Mouse (Mus musculus): ENCODE data around the gene Cytl1. TPM values are rescaled to one million over a fixed set of nuclear protein-coding genes. Genes with fewer than 3 reads are reported as not detected.
A peak's percentile ranks its signal among the peaks of the same experiment; 100 is the strongest.

The Cytl1 gene
- total and polyA plus RNA-seq, 2 experiments from 2014 or later, result 0.22 to 0.38 TPM

- Histone ChIP-seq H3K9me3 (ENCODE audit: low read length) (no peaks in the 10 kb centered on the region), H3K27ac (ENCODE audit: low read depth, low read length) (no peak overlapping the region), H3K4me1 (ENCODE audit: insufficient read depth) (no peaks in the 10 kb centered on the region), H3K9ac (no peak overlapping the region), H3K36me3 (ENCODE audit: insufficient read depth) (no peaks in the 10 kb centered on the region; the same call in 1 of the 2 replicates), H3K27me3 (ENCODE audit: insufficient read depth, low read length) (no peaks in the 10 kb centered on the region), H3K4me2 (ENCODE audit: low read depth) (no peak overlapping the region), H3K4me3 (ENCODE audit: low read depth, low read length) (no peak overlapping the region)
- no peak for TF ChIP-seq CTCF (IDR thresholded peaks at IDR 0.05; ENCODE audit: low read depth)
- ATAC-seq (no peak), DNase-seq (no peak)
- 90% methylated on average over 5 of the region's 5 CpGs for WGBS
Observed at GRCm38 (mm10) chr5:37709257-37709904, 25.9 kb upstream of the Cytl1 start.

DNA sequence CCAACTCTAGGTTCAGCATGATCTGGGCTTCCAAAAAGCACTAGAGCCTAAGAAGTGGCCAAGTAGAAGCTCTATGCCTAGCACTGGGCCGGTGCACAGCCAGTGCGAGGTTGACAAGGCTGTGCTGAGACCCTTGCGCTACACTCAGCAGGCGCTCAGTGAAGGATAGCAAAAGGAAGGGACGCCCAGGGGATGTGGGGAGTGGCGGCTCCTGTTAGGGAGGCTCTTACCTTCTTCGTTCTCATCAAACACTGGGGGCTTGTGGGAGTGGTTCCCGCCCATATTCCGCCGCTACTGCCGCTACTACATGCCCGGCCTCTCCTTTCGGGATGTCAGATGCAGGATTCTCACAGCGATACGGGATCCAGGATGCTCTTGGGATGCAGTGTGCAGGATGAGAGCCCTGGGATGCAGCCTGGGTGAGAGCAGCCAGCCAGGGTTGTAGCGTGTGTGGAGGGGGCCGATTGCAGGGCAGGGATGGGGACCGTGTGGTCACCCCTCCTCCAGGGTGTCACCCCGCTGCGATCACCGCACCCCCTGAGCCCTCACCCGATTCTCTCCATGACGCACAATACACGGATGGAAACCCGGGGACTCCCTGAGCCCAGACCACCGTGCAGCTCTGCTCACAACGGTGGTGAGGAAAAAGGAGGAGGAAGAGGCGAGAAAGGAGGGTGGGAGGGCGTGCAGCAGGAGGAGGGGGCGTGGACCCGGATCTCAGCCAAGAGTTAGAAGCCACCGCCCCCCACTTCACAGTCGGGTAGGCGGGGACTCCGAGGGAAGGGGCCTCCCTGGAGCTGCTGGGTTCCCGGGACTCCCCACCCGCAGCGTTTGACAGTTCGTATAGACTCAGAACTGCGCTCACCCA, 18.6 kb upstream of the Cytl1 start, which contains the start of gene Stk32b:
Gene Stk32b, minus strand, starts transcription at position 667 of the 868 bp plus-strand sequence.
- ATAC-seq, result peak; percentile 86
- Histone ChIP-seq H3K9ac (peak within 1 kb of the TSS; percentile 63), H3K27ac (ENCODE audit: low read depth, low read length) (peak within 1 kb of the TSS; percentile 82), H3K9me3 (ENCODE audit: low read length) (no peaks in the 10 kb centered on the region), H3K36me3 (ENCODE audit: insufficient read depth) (no peaks in the 10 kb centered on the region), H3K4me2 (ENCODE audit: low read depth) (peak within 1 kb of the TSS; percentile 73), H3K4me3 (ENCODE audit: low read depth, low read length) (peak within 1 kb of the TSS; percentile 61), H3K27me3 (ENCODE audit: insufficient read depth, low read length) (no peaks in the 10 kb centered on the region), H3K4me1 (ENCODE audit: insufficient read depth) (0 out of 2 replicates have a peak, but pooled peaks cover 5% of the 10 kb centered on the region)
- under 1% methylated on average over 40 of the region's 40 CpGs for WGBS
- peak; percentile 86 for DNase-seq
- TF ChIP-seq CTCF (IDR thresholded peaks at IDR 0.05; ENCODE audit: low read depth), result no peak

- H3K9me3 ChIP-seq (ENCODE audit: low read length), result no peaks in the 10 kb centered on the region
- 3% methylated on average over 14 of the region's 14 CpGs for WGBS
- TF ChIP-seq CTCF (IDR thresholded peaks at IDR 0.05; ENCODE audit: low read depth), result peak; percentile 81
- peak; percentile 50 for ATAC-seq
- H3K27ac ChIP-seq (ENCODE audit: low read depth, low read length), result peak overlapping the region; percentile 82; the same call in 1 of the 2 replicates
- H3K27me3 ChIP-seq (ENCODE audit: insufficient read depth, low read length), result no peaks in the 10 kb centered on the region
- DNase-seq, result peak; percentile 83
- peak overlapping the region; percentile 63 for H3K9ac ChIP-seq
- H3K4me2 ChIP-seq (ENCODE audit: low read depth), result peak overlapping the region; percentile 73
- 0 out of 2 replicates have a peak, but pooled peaks cover 5% of the 10 kb centered on the region for H3K4me1 ChIP-seq (ENCODE audit: insufficient read depth)
- peak overlapping the region; percentile 61 for H3K4me3 ChIP-seq (ENCODE audit: low read depth, low read length)
- H3K36me3 ChIP-seq (ENCODE audit: insufficient read depth), result no peaks in the 10 kb centered on the region
Observed at GRCm38 (mm10) chr5:37717384-37717963, 17.8 kb upstream of the Cytl1 start.

GRCm38 (mm10) chr5:37720670-37721069, 14.6 kb upstream of the Cytl1 start:
- H3K9me3 ChIP-seq (ENCODE audit: low read length), result no peaks in the 10 kb centered on the region
- H3K4me1 ChIP-seq (ENCODE audit: insufficient read depth), result no peaks in the 10 kb centered on the region
- TF ChIP-seq CTCF (IDR thresholded peaks at IDR 0.05; ENCODE audit: low read depth), result no peak
- no peak overlapping the region for H3K4me3 ChIP-seq (ENCODE audit: low read depth, low read length)
- H3K27me3 ChIP-seq (ENCODE audit: insufficient read depth, low read length), result no peaks in the 10 kb centered on the region
- no peak overlapping the region for H3K4me2 ChIP-seq (ENCODE audit: low read depth)
- no peaks in the 10 kb centered on the region for H3K36me3 ChIP-seq (ENCODE audit: insufficient read depth)
- DNase-seq (peak; percentile 17), ATAC-seq (no peak)
- no peak overlapping the region for H3K27ac ChIP-seq (ENCODE audit: low read depth, low read length)
- no peak overlapping the region for H3K9ac ChIP-seq
- WGBS, result 28% methylated on average over 6 of the region's 6 CpGs

DNA sequence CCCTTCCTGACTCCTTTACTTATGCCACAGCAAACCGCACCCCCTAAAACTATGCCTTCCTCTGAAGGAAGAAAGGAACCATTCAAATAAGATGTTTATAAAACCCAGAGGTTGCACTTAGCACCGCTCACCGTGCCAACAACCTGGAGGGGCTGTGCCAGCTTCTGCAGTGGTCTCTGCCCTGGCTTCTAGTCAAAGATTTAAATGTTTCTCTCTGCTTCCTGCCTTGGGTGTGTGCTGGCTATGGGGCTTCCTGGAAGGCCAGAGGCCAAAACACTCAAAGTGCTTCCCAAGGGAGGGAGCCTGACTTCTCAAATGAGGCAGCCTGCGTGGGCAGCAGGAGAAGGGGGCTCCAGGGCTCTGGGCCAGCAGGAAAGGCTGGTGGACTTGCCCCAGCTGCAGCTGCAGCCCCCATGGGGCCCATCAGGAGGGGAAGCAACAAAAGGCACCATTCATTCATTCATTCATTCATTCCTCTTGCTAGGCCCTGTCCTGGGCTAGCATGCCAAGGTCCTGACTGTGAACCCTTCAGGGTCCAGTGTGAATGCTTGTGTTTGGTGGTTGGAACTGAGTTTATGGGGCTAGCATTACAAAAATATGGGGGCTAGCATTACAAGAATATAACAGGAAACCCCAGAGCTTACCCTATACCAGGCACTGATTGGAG, 10.0 kb upstream of the Cytl1 start:
- DNase-seq (no peak), ATAC-seq (no peak)
- no peaks in the 10 kb centered on the region for H3K4me1 ChIP-seq (ENCODE audit: insufficient read depth)
- H3K4me3 ChIP-seq (ENCODE audit: low read depth, low read length), result no peak overlapping the region
- no peak for TF ChIP-seq CTCF (IDR thresholded peaks at IDR 0.05; ENCODE audit: low read depth)
- no peaks in the 10 kb centered on the region for H3K36me3 ChIP-seq (ENCODE audit: insufficient read depth)
- no peak overlapping the region for H3K9ac ChIP-seq
- H3K9me3 ChIP-seq (ENCODE audit: low read length), result no peaks in the 10 kb centered on the region
- no peak overlapping the region for H3K27ac ChIP-seq (ENCODE audit: low read depth, low read length)
- 70% methylated on average over 4 of the region's 4 CpGs for WGBS
- no peaks in the 10 kb centered on the region for H3K27me3 ChIP-seq (ENCODE audit: insufficient read depth, low read length)
- no peak overlapping the region for H3K4me2 ChIP-seq (ENCODE audit: low read depth)

GRCm38 (mm10) chr5:37730781-37731180, 4.5 kb upstream of the Cytl1 start:
- 93% methylated on average over 2 of the region's 2 CpGs for WGBS
- H3K36me3 ChIP-seq (ENCODE audit: insufficient read depth), result no peaks in the 10 kb centered on the region
- no peaks in the 10 kb centered on the region for H3K9me3 ChIP-seq (ENCODE audit: low read length)
- TF ChIP-seq CTCF (IDR thresholded peaks at IDR 0.05; ENCODE audit: low read depth), result no peak
- no peaks in the 10 kb centered on the region for H3K4me1 ChIP-seq (ENCODE audit: insufficient read depth)
- no peak overlapping the region for H3K4me2 ChIP-seq (ENCODE audit: low read depth)
- no peak overlapping the region for H3K4me3 ChIP-seq (ENCODE audit: low read depth, low read length)
- DNase-seq, result no peak
- no peak for ATAC-seq
- H3K9ac ChIP-seq, result no peak overlapping the region
- H3K27ac ChIP-seq (ENCODE audit: low read depth, low read length), result no peak overlapping the region
- H3K27me3 ChIP-seq (ENCODE audit: insufficient read depth, low read length), result no peaks in the 10 kb centered on the region
